16 mouse cellular contexts compared by ENCODE assay signal in the genomic region with DNA sequence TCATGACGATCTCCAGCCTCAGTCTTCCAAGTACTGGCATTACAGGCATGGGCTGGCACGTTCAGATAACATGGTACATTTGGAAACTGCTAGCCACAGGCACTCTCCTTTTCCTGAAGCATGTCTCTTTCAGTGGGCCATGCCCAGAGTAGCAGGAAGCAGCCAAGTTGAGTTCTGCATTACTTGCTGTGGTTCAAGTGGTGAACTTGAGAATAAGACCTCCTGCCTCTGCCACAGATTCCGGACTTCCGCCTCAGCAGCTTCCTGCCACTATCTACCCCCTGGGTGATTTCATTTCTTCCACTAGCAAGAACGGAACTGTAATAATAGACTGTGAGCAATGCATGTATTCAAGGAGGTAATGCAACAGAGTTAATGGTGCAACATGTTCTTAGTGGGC.
DNase-seq lines count a peak whose midpoint lies in the region; ATAC-seq lines count a peak whose summit lies in the region.
"Had no signal": no experiment of that assay in that cellular context is flagged by ENCODE, and none has a peak within 500 bp of the region (broad histone marks: within the 10 kb centered on the region; RNA-seq: fewer than 3 reads in every experiment).

No protein-coding gene starts in this region.

- WGBS in forebrain, embryonic 15.5 days: 86% methylated on average over 5 of the region's 5 CpGs

- ATAC-seq in forebrain, embryonic 15.5 days (replicated peaks): no peak
- no peak for ATAC-seq in cerebellum, adult (ENCODE audit: insufficient number of reproducible peaks, low FRiP score, low TSS enrichment)
- ATAC-seq: forebrain, postnatal 0 days had no signal

- H3K9ac ChIP-seq in forebrain, embryonic 15.5 days (replicated peaks): no peak overlapping the region
- H3K9ac ChIP-seq: embryonic facial prominence, embryonic 15.5 days; forebrain, postnatal 0 days; lung, embryonic 15.5 days had no signal

- no peaks in the 10 kb centered on the region for H3K36me3 ChIP-seq in splenic B cell, adult 2 months (ENCODE audit: control insufficient read depth, insufficient read depth, low read length, poor library complexity, severe bottlenecking)
- no peaks in the 10 kb centered on the region for H3K36me3 ChIP-seq in forebrain, embryonic 15.5 days
- H3K36me3 ChIP-seq: embryonic facial prominence, embryonic 15.5 days; hindbrain, embryonic 10.5 days; limb, embryonic 10.5 days; lung, embryonic 15.5 days had no signal

- H3K27ac ChIP-seq in forebrain, embryonic 15.5 days (replicated peaks): no peak overlapping the region
- H3K27ac ChIP-seq: embryonic facial prominence, embryonic 15.5 days; hindbrain, embryonic 10.5 days; layer of hippocampus, adult 2 months; limb, embryonic 10.5 days; lung, embryonic 15.5 days had no signal

- H3K4me2 ChIP-seq in forebrain, embryonic 15.5 days (replicated peaks): no peak overlapping the region
- H3K4me2 ChIP-seq: embryonic facial prominence, embryonic 15.5 days; lung, embryonic 15.5 days had no signal

- no peak overlapping the region for H3K4me3 ChIP-seq in forebrain, embryonic 15.5 days
- H3K4me3 ChIP-seq: embryonic facial prominence, embryonic 15.5 days; hindbrain, embryonic 10.5 days; layer of hippocampus, adult 2 months; limb, embryonic 10.5 days; lung, embryonic 15.5 days had no signal

- H3K27me3 ChIP-seq in splenic B cell, adult 2 months (ENCODE audit: control insufficient read depth, insufficient read depth, low read length, poor library complexity, severe bottlenecking): no peaks in the 10 kb centered on the region
- no peaks in the 10 kb centered on the region for H3K27me3 ChIP-seq in forebrain, embryonic 15.5 days
- H3K27me3 ChIP-seq: embryonic facial prominence, embryonic 15.5 days; lung, embryonic 15.5 days had no signal

- peak; percentile 13 for DNase-seq in layer of hippocampus, adult 11-12 months (ENCODE audit: low spot score)
- no peak for DNase-seq in layer of hippocampus, adult 9-10 months (ENCODE audit: low spot score)
- peak; percentile 46 to 62 for DNase-seq in CD8-positive naive resting alpha-beta T cell, adult 2 months (ENCODE audit: low read depth in 2 of 2, low spot score in 2 of 2)
- peak; percentile 66 for DNase-seq in lung, postnatal 25 days (ENCODE audit: low spot score)
- peak; percentile 65 for DNase-seq in splenic B cell, adult 2 months (ENCODE audit: low read depth, low spot score)
- DNase-seq in gastrocnemius, adult 18-20 months (ENCODE audit: low spot score): no peak
- DNase-seq: cerebellum, postnatal 25 days; forebrain, postnatal 0 days; kidney, adult 8-10 months had no signal

- H3K9me3 ChIP-seq in forebrain, embryonic 15.5 days: no peaks in the 10 kb centered on the region
- H3K9me3 ChIP-seq: embryonic facial prominence, embryonic 15.5 days; hindbrain, embryonic 10.5 days; limb, embryonic 10.5 days; lung, embryonic 15.5 days had no signal

- no peaks in the 10 kb centered on the region for H3K4me1 ChIP-seq in forebrain, embryonic 15.5 days
- H3K4me1 ChIP-seq: embryonic facial prominence, embryonic 15.5 days; hindbrain, embryonic 10.5 days; lung, embryonic 15.5 days had no signal

Comparison
In these comparisons a context has a peak if more than half of its experiments do, and no peak if none do; other contexts are left out.
1. DNase-seq: peak in layer of hippocampus, adult 11-12 months (single experiment), CD8-positive naive resting alpha-beta T cell, adult 2 months (2 of 2), lung, postnatal 25 days (single experiment) and splenic B cell, adult 2 months (single experiment); none in layer of hippocampus, adult 9-10 months (single experiment) and gastrocnemius, adult 18-20 months (single experiment).